Mouse (Mus musculus) neural tube, embryonic 12.5 days (tissue): ENCODE results near the gene Exosc8. TPM values are rescaled to one million over a fixed set of nuclear protein-coding genes. Genes with fewer than 3 reads are reported as not detected.

Source experiments
- ATAC-seq: fragments of 200-750 bp; cut with Nextera tagmentation; 2 replicates; pipeline ENCODE4 v1.8.0; 2017; ENCODE audit warnings: low read depth, mild to moderate bottlenecking, moderate TSS enrichment, moderate library complexity; ENCODE audit not compliant: low FRiP score
- H3K27ac ChIP-seq: fragments of 300-500 bp; sonication (generic); 2 replicates; pipeline ENCODE4 v1.5.1; 2016
- H3K27me3 ChIP-seq: fragments of 300-500 bp; sonication (generic); replicated peaks from 2 replicates; pipeline ENCODE4 v1.6.1; 2016; ENCODE audit warnings: mild to moderate bottlenecking
- H3K36me3 ChIP-seq: fragments of 300-500 bp; sonication (generic); 2 replicates; pipeline ENCODE4 v1.6.1; 2016; ENCODE audit warnings: mild to moderate bottlenecking
- H3K4me1 ChIP-seq: fragments of 300-500 bp; sonication (generic); 2 replicates; pipeline ENCODE4 v1.6.1; 2016
- H3K4me2 ChIP-seq: fragments of 300-500 bp; sonication (generic); replicated peaks from 2 replicates; pipeline ENCODE4 v1.6.1; 2016; ENCODE audit warnings: mild to moderate bottlenecking
- H3K4me3 ChIP-seq: fragments of 300-500 bp; sonication (generic); 2 replicates; pipeline ENCODE4 v1.5.1; 2016
- H3K9ac ChIP-seq: fragments of 300-500 bp; sonication (generic); 2 replicates; pipeline ENCODE4 v1.6.1; 2016; ENCODE audit warnings: mild to moderate bottlenecking
- H3K9me3 ChIP-seq: fragments of 300-500 bp; sonication (generic); 2 replicates; pipeline ENCODE4 v1.6.1; 2016; ENCODE audit warnings: mild to moderate bottlenecking
- WGBS: fragments of 180-500 bp; shearing (Covaris S2); methylation state at CpG from one replicate; pipeline ENCODE4 v1.1.7; 2016; 5-methylcytosine and 5-hydroxymethylcytosine counted together
- polyA plus RNA-seq: library from polyadenylated mRNA; unstranded; fragments of >200 nt; fragmentation: Nextera tagmentation; extraction: Ambion mirVana; gene quantifications from 2 replicates; pipeline ENCODE4 v1.2.1, GENCODE M21; 2016

The Exosc8 gene
- polyA plus RNA-seq, 1 experiment from 2014 or later, result 98.1 TPM

DNA sequence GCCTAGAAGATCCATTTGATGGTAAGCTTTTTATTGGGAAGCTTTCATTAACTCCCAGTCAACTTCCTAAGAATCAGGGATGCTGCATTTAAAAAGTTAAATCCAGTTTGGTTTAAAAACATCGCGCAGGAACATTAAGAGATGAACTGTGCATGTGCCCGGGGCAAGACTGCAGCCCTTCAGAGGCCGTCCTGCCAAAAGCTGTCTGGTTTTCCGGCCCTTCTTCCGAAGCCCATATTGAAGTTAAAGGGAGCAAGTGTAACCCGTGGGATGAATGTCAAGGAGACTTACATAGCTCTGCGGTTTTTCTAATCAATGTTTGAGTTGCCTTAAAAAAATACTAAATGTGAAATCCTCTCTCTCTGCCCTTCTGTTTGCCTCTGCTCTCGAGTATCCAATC, 24.0 kb upstream of the Exosc8 start:
- Histone ChIP-seq H3K27me3 (peaks cover 16% of the 10 kb centered on the region), H3K27ac (no peak overlapping the region), H3K36me3 (no peaks in the 10 kb centered on the region), H3K9me3 (no peaks in the 10 kb centered on the region), H3K4me1 (peaks cover 13% of the 10 kb centered on the region), H3K4me2 (no peak overlapping the region), H3K4me3 (no peak overlapping the region), H3K9ac (no peak overlapping the region)
- no peak for ATAC-seq
- WGBS, result 87% methylated on average over 9 of the region's 9 CpGs

DNA sequence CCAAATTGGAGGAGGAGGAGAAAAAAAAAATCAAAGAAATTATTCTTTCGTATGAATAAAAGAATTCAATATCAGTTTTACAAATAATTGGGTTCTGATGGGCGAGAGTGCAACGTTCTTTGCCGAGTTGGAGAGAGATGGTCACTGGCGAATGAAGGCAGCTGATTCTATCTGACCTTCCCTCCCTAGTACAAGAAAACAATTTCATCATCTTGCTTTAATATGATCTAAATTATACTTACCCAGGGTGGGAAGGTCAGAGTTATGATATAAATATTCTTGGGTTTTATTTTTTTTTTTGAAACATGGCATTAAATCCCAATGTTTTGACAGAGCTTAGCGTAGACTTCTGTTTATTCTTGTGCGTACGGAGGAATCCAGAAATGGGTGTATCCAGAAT, 22.3 kb upstream of the Exosc8 start:
- no peak overlapping the region for H3K27ac ChIP-seq
- ATAC-seq, result no peak
- H3K27me3 ChIP-seq, result peaks cover 17% of the 10 kb centered on the region
- peaks cover 13% of the 10 kb centered on the region for H3K4me1 ChIP-seq
- no peaks in the 10 kb centered on the region for H3K36me3 ChIP-seq
- no peaks in the 10 kb centered on the region for H3K9me3 ChIP-seq
- no peak overlapping the region for H3K4me2 ChIP-seq
- 92% methylated on average over 8 of the region's 8 CpGs for WGBS
- H3K4me3 ChIP-seq, result no peak overlapping the region
- H3K9ac ChIP-seq, result no peak overlapping the region

DNA sequence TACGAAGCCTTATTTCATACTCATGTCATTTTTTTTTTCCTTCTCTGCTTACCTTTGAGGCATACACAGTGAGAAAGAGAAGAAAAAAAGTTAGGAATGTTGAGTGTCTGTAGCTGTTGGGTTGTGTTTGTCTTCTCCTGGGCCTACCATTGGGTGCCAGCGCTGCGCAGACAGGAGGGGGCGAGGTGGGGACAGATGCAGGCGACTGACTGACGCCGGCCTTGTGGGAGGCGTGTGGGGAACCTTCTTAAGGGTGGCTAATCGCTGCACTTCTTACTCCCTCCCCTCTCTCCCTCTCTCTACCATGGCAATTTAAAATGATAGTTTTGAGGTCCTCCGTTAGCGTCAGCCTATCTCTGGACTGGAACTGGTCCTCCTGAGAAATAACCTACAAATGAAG, 20.9 kb upstream of the Exosc8 start:
- Histone ChIP-seq H3K27me3 (peaks cover 17% of the 10 kb centered on the region), H3K9ac (peak overlapping the region; percentile 61), H3K27ac (no peak overlapping the region), H3K4me3 (peak overlapping the region; percentile 58), H3K4me2 (peak overlapping the region; percentile 100), H3K36me3 (peaks cover 9% of the 10 kb centered on the region), H3K4me1 (peaks cover 13% of the 10 kb centered on the region), H3K9me3 (no peaks in the 10 kb centered on the region)
- 2% methylated on average over 11 of the region's 11 CpGs for WGBS
- ATAC-seq, result peak; percentile 45; the same call in 1 of the 2 replicates

DNA sequence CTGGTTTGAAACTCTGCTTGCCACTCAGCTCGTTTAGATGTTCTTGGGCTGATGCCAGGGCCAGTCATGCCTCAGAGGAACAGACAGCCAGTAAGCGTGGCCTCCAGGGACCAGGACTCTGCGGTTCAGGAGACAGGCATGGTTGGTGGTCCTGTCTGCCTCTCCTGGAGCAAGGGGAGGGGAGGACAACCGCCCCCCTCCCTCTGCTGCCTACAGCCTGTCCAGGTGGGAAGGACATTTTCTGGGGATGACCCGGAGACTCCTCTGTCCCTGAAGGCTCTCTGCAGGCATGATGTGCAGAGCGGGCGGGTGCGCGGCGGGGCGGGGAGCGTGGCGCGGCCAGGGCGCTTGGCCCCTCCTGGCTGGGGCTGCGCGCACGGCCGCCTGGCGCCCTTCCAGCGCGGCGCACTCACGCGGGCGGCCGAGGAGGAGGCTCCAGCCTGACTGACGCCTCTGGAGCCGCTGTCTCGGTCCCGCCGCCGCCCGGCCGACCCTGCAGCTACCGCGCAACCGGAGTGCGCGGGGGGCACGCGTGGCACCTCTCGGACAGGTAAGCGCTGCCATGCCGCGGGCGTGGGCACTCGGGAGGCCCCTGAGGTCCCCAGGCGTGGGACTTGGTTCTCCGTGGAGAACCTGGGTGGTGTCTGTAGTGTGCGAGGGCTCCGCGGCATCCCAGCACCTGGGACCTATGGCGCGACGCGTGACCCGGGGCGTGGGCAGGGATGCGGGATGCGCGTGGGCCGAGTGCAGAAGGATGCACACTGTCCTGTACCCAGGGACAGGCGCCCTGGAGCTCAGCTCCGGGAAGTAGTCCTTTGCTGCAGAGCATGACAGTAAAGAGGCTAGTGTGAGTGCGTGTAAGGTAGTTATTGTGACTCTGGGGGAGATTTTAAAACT, 20.2 kb upstream of the Exosc8 start, which contains the start of gene Smad9:
Gene Smad9 (plus strand): TSS at position 438 of the 897 bp plus-strand sequence.
- Histone ChIP-seq H3K27ac (no peak within 1 kb of the TSS), H3K9me3 (no peaks in the 10 kb centered on the region), H3K4me2 (peak within 1 kb of the TSS; percentile 100), H3K36me3 (peaks cover 16% of the 10 kb centered on the region), H3K4me1 (peaks cover 13% of the 10 kb centered on the region), H3K27me3 (peaks cover 17% of the 10 kb centered on the region), H3K9ac (peak within 1 kb of the TSS; percentile 61), H3K4me3 (peak within 1 kb of the TSS; percentile 58)
- ATAC-seq, result peak; percentile 76
- under 1% methylated on average over 66 of the region's 66 CpGs for WGBS

DNA sequence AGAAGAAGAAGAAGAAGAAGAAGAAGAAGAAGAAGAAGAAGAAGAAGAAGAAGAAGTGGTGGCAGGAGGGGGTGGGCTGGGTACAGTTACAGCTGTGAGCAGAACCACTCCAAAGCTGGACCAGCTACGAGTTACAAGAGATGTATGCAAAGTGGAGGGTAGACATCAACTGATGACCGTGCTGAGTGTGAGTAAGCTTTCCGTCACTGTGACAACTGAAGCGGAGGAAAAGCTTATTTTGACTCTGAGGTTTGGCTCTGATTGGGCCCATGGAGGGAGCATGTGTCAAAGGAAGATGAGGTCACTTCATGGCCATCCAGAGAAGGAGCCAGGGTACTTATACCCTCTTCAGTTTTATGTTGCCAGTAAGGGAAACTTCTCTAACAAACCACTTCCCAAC, 18.2 kb upstream of the Exosc8 start:
- no peak for ATAC-seq
- H3K4me1 ChIP-seq, result peaks cover 13% of the 10 kb centered on the region
- no peak overlapping the region for H3K4me2 ChIP-seq
- H3K9me3 ChIP-seq, result no peaks in the 10 kb centered on the region
- no peak overlapping the region for H3K4me3 ChIP-seq
- WGBS, result 82% methylated on average over 4 of the region's 4 CpGs
- peaks cover 17% of the 10 kb centered on the region for H3K27me3 ChIP-seq
- no peak overlapping the region for H3K27ac ChIP-seq
- peaks cover 36% of the 10 kb centered on the region for H3K36me3 ChIP-seq
- no peak overlapping the region for H3K9ac ChIP-seq

DNA sequence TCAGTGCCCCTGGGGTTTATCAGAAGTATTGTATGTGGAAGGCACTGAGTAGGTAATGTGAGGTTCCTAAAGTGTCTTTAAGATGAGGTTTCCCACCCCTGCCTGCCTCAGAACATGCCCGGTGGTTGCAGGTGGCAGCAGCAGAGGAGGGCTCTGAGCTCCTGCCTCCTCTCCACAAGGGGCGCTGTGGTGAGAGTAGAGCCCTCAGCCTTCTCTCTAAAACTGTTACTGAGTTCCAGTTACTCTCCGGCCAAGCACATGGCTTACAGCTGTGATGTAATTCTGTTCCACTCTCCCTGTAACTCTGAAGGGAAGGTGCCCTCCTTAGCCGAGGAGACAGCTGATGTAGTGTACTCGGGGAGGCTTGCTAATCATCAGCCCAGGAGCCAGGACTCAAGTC, 10.6 kb upstream of the Exosc8 start:
- H3K36me3 ChIP-seq, result peaks cover 97% of the 10 kb centered on the region
- 56% methylated on average over 5 of the region's 5 CpGs for WGBS

DNA sequence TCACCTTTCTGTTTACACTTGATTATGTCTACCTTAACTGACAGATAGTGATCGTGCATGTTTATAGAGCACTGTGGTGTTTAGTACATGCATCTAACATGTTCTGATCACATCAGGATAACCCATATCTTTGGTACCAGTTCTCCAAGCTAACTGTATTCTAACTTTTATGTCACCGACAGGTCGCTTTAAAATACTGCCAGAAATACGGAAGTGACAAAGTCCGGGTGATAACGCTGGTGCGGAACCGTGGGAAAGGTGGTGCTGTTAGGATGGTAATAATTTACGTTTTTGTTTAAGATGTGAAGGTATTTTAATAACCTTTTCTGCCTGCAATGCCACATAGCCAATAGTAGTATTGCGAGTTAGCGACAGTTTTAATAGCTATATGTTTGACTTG, 6.8 kb upstream of the Exosc8 start:
- no peak overlapping the region for H3K27ac ChIP-seq
- no peak for ATAC-seq
- H3K9me3 ChIP-seq, result no peaks in the 10 kb centered on the region; the same call in 1 of the 2 replicates
- H3K4me1 ChIP-seq, result no peaks in the 10 kb centered on the region
- no peak overlapping the region for H3K4me3 ChIP-seq
- H3K9ac ChIP-seq, result no peak overlapping the region
- H3K36me3 ChIP-seq, result peaks cover 77% of the 10 kb centered on the region
- 96% methylated on average over 11 of the region's 11 CpGs for WGBS
- no peaks in the 10 kb centered on the region for H3K27me3 ChIP-seq
- no peak overlapping the region for H3K4me2 ChIP-seq

More for the DNA sequence above, 10.6 kb upstream of the Exosc8 start:
- Histone ChIP-seq H3K4me3 (no peak overlapping the region), H3K27me3 (no peaks in the 10 kb centered on the region), H3K4me1 (no peaks in the 10 kb centered on the region), H3K27ac (no peak overlapping the region), H3K4me2 (no peak overlapping the region), H3K9me3 (no peaks in the 10 kb centered on the region; the same call in 1 of the 2 replicates), H3K9ac (no peak overlapping the region)
- ATAC-seq, result no peak

DNA sequence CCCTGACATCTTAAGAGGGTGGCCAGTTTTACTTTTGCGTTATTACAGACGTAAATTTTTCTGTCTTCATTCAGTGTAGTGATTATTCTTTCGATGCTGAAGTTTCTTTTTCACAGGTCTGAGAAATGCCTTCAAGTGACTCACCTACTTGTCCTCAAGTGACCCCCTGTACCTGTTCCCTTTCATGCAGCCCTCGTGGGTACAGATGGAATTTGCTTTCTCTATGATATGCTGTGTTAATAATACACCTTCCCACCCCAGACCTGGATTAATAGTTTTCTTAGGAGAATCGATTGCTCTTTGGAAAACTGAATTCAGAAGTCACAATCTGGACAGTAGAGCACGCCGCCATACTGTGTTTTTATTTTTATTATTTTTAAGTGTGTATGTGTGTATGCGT, 2.1 kb upstream of the Exosc8 start:
- no peaks in the 10 kb centered on the region; the same call in 1 of the 2 replicates for H3K9me3 ChIP-seq
- no peak overlapping the region for H3K9ac ChIP-seq
- peaks cover 33% of the 10 kb centered on the region for H3K36me3 ChIP-seq
- no peak for ATAC-seq
- WGBS, result 95% methylated on average over 8 of the region's 8 CpGs
- no peak overlapping the region for H3K27ac ChIP-seq
- peaks cover 13% of the 10 kb centered on the region for H3K4me1 ChIP-seq
- H3K4me3 ChIP-seq, result no peak overlapping the region
- H3K4me2 ChIP-seq, result no peak overlapping the region
- no peaks in the 10 kb centered on the region for H3K27me3 ChIP-seq

DNA sequence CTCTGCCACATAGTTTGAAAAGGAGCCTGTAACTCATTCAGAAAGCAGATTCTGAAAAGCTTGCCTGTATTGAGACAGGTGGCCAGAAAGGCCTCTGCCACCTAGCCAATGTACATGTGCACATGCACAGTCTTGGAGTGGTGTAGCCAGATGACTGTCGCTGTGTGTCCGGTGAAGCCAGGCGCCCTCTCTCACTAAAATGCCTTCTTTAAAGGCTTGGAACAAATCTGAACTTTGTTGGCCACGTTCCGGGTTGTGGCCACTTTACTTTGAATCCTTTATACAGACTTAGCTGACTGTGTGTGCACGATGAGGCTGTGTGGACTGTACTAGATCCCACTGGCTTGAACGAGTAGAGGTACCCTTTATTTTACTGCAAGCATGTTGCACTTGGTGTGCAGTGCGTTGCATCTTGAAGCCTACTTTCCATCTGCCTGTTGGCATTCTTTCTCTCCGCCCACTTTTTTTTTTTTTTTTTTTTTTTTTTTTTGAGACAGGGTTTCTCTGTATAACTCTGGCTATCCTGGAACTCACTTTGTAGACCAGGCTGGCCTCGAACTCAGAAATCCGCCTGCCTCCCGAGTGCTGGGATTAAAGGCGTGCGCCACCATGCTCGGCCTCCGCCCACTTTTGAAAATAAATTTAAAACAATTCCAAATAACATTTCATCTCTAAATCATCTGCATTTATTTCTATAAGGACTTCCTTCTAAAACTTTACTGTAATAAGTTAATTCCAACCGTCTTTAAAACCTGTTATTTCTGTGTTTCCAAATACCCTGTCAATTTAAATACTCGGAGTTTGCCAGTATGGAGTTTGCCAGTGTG, 1.1 kb upstream of the Exosc8 start:
- Histone ChIP-seq H3K27me3 (no peaks in the 10 kb centered on the region), H3K4me2 (peak overlapping the region; percentile 85), H3K9me3 (no peaks in the 10 kb centered on the region), H3K4me1 (peaks cover 13% of the 10 kb centered on the region), H3K9ac (peak overlapping the region; percentile 86), H3K36me3 (peaks cover 29% of the 10 kb centered on the region), H3K4me3 (peak overlapping the region; percentile 88), H3K27ac (no peak overlapping the region)
- 0 out of 2 replicates have a peak, but pooled peaks have one; percentile 14 for ATAC-seq
- 59% methylated on average over 18 of the region's 18 CpGs for WGBS

DNA sequence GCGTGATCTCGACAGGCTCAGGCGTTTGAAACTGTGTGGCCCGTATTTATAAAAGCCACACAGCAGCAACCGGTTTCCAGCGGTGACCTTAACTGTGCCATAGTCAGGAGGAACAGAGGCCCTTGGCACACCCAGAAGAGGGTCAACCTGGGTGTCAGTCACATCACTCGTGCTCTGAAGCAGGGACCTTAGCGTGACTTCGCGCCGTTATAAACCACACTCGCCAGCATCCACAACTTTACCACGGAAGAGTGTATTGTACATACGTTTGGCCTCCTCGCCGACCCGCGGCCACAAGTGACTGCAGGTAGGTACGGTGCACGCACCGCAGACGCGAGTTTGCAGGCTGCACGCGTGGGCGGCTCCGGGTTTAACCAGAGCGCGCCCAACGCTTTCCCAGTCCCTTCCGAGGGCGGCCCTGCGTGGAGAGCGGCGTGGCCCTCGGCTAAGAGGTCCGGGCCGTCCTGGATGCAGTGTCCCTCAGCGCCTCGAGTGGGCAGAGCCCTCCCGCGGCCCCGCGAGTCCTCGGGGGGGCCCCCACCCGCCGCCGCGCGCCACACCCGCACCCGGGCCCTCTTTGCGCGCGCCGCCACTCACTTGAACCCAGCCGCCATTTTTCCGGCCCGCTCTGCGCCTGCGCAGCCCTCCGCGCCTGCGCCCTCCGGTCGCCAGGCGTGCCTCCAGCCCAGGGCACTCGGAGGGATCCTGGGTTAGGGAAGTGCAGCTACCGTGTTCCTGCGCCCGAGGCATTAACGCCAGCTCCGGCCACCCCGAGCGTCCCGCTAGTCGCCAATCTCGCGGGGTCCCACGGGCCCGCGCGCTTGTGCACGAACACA, 564 bp downstream of the Exosc8 start:
- Histone ChIP-seq H3K9ac (peak overlapping the region; percentile 86), H3K4me2 (peak overlapping the region; percentile 85), H3K27me3 (no peaks in the 10 kb centered on the region), H3K4me1 (peaks cover 13% of the 10 kb centered on the region), H3K4me3 (peak overlapping the region; percentile 88), H3K36me3 (peaks cover 27% of the 10 kb centered on the region), H3K9me3 (no peaks in the 10 kb centered on the region), H3K27ac (peak overlapping the region; percentile 96)
- peak; percentile 95 for ATAC-seq
- WGBS, result under 1% methylated on average over 77 of the region's 84 CpGs

DNA sequence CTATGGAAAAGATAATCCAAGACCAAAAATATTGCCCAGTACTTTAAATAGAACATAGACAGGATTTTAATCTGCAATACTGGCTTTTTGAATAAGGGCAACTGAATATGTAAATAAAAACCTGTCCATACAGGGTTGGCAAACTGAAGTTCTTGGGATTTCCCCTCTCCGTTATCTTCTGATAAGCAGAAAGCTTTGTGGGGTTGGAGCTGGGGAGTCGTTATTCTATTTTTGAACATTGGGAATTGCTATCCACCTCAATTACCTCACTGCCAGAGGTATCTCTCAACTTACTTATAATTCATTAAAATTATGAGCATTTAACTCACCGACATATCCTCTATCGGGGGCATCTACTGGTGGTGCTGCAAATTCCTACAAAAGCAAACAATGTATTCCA, 2.8 kb downstream of the Exosc8 start:
- H3K4me2 ChIP-seq, result no peak overlapping the region
- peaks cover 41% of the 10 kb centered on the region for H3K36me3 ChIP-seq
- H3K27ac ChIP-seq, result no peak overlapping the region
- H3K27me3 ChIP-seq, result no peaks in the 10 kb centered on the region
- H3K9me3 ChIP-seq, result no peaks in the 10 kb centered on the region
- ATAC-seq, result no peak
- WGBS, result 92% methylated on average over 4 of the region's 4 CpGs
- H3K4me3 ChIP-seq, result no peak overlapping the region
- H3K4me1 ChIP-seq, result peaks cover 13% of the 10 kb centered on the region
- no peak overlapping the region for H3K9ac ChIP-seq
